Mouse (Mus musculus) midbrain, embryonic 14.5 days (tissue): Measurements from ENCODE around the gene Pcdh9. TPM values are rescaled to one million over a fixed set of nuclear protein-coding genes. Genes with fewer than 3 reads are reported as not detected.
A peak's percentile ranks its signal among the peaks of the same experiment; 100 is the strongest.

Experiments used
- ATAC-seq: fragments of 200-750 bp; cut with Nextera tagmentation; 2 replicates; pipeline ENCODE4 v1.8.0; 2017; ENCODE audit warnings: moderate number of reproducible peaks, moderate library complexity; ENCODE audit not compliant: low FRiP score, low TSS enrichment
- DNase-seq: peaks from one replicate; pipeline ENCODE4 v3.0.0-alpha.2; 2015
- H3K27ac ChIP-seq: fragments of 300-500 bp; sonication (generic); replicated peaks from 2 replicates; pipeline ENCODE4 v1.5.1; 2014; ENCODE audit warnings: mild to moderate bottlenecking, low read depth, low read length, moderate library complexity
- H3K27me3 ChIP-seq: fragments of 300-500 bp; sonication (generic); 2 replicates; pipeline ENCODE4 v1.6.1; 2014; ENCODE audit warnings: low read length, control low read depth, mixed read lengths; ENCODE audit not compliant: control insufficient read depth, insufficient read depth
- H3K36me3 ChIP-seq: fragments of 300-500 bp; sonication (generic); 2 replicates; pipeline ENCODE4 v1.6.1; 2014; ENCODE audit warnings: low read length, control low read depth; ENCODE audit not compliant: control insufficient read depth, insufficient read depth
- H3K4me1 ChIP-seq: fragments of 300-500 bp; sonication (generic); 2 replicates; pipeline ENCODE4 v1.6.1; 2014; ENCODE audit warnings: mild to moderate bottlenecking, antibody characterized with exemption, low read length, control low read depth; ENCODE audit not compliant: control insufficient read depth, insufficient read depth
- H3K4me2 ChIP-seq: fragments of 300-500 bp; sonication (generic); 2 replicates; pipeline ENCODE4 v1.6.1; 2014; ENCODE audit warnings: mild to moderate bottlenecking, low read length, moderate library complexity
- H3K4me3 ChIP-seq: fragments of 300-500 bp; sonication (generic); replicated peaks from 2 replicates; pipeline ENCODE4 v1.5.1; 2014; ENCODE audit warnings: low read depth, low read length
- H3K9ac ChIP-seq: fragments of 300-500 bp; sonication (generic); replicated peaks from 2 replicates; pipeline ENCODE4 v1.6.1; 2014; ENCODE audit warnings: mild to moderate bottlenecking, low read length, moderate library complexity
- H3K9me3 ChIP-seq: fragments of 300-500 bp; sonication (generic); 2 replicates; pipeline ENCODE4 v1.6.1; 2016; ENCODE audit warnings: low read length, control low read depth, mixed read lengths; ENCODE audit not compliant: control insufficient read depth
- WGBS: fragments of 180-500 bp; shearing (Covaris S2); extraction: QIAGEN DNeasy Blood & Tissue Kit; methylation state at CpG from one replicate; pipeline ENCODE4 v1.1.7; 2014; 5-methylcytosine and 5-hydroxymethylcytosine counted together
- polyA plus RNA-seq: library from polyadenylated mRNA; unstranded; fragments of >200 nt; fragmentation: Nextera tagmentation; extraction: Ambion mirVana; gene quantifications from 2 replicates; pipeline ENCODE4 v1.2.1, GENCODE M21; 2014

Gene Pcdh9
- polyA plus RNA-seq, 1 experiment from 2014 or later, result 131 TPM

GRCm38 (mm10) chr14:93437226-93437625, 453.3 kb downstream of the Pcdh9 start:
- WGBS, result 87% methylated on average over 1 of the region's 1 CpGs

GRCm38 (mm10) chr14:93416752-93417151, 473.7 kb downstream of the Pcdh9 start:
- 42% methylated on average over 3 of the region's 3 CpGs for WGBS
- H3K27ac ChIP-seq, result no peak overlapping the region
- H3K4me3 ChIP-seq, result no peak overlapping the region
- H3K9me3 ChIP-seq, result no peaks in the 10 kb centered on the region
- ATAC-seq, result no peak
- H3K4me1 ChIP-seq, result no peaks in the 10 kb centered on the region
- no peaks in the 10 kb centered on the region for H3K27me3 ChIP-seq
- H3K36me3 ChIP-seq, result no peaks in the 10 kb centered on the region
- no peak overlapping the region for H3K9ac ChIP-seq
- no peak overlapping the region for H3K4me2 ChIP-seq
- peak; percentile 75 for DNase-seq

More at GRCm38 (mm10) chr14:93437226-93437625, 453.3 kb downstream of the Pcdh9 start:
- H3K4me3 ChIP-seq, result no peak overlapping the region
- ATAC-seq, result no peak
- no peak for DNase-seq
- no peak overlapping the region for H3K9ac ChIP-seq
- H3K4me1 ChIP-seq, result no peaks in the 10 kb centered on the region
- H3K36me3 ChIP-seq, result no peaks in the 10 kb centered on the region
- H3K4me2 ChIP-seq, result no peak overlapping the region
- no peaks in the 10 kb centered on the region for H3K27me3 ChIP-seq
- H3K9me3 ChIP-seq, result no peaks in the 10 kb centered on the region
- H3K27ac ChIP-seq, result no peak overlapping the region

GRCm38 (mm10) chr14:93415496-93415895, 475.0 kb downstream of the Pcdh9 start:
- no peaks in the 10 kb centered on the region for H3K27me3 ChIP-seq
- H3K9ac ChIP-seq, result no peak overlapping the region
- no peaks in the 10 kb centered on the region for H3K4me1 ChIP-seq
- no peak overlapping the region for H3K4me3 ChIP-seq
- H3K4me2 ChIP-seq, result no peak overlapping the region
- H3K27ac ChIP-seq, result no peak overlapping the region
- no peak for DNase-seq
- ATAC-seq, result no peak
- no peaks in the 10 kb centered on the region for H3K9me3 ChIP-seq
- H3K36me3 ChIP-seq, result no peaks in the 10 kb centered on the region
- 89% methylated on average over 2 of the region's 2 CpGs for WGBS

GRCm38 (mm10) chr14:93409314-93409713, 481.2 kb downstream of the Pcdh9 start:
- WGBS, result 88% methylated on average over 1 of the region's 1 CpGs
- no peak overlapping the region for H3K4me2 ChIP-seq

GRCm38 (mm10) chr14:93407747-93408146, 482.7 kb downstream of the Pcdh9 start:
- WGBS, result 92% methylated on average over 5 of the region's 5 CpGs

More at GRCm38 (mm10) chr14:93409314-93409713, 481.2 kb downstream of the Pcdh9 start:
- H3K9ac ChIP-seq, result no peak overlapping the region
- no peaks in the 10 kb centered on the region for H3K9me3 ChIP-seq
- DNase-seq, result no peak
- no peak for ATAC-seq
- no peaks in the 10 kb centered on the region for H3K4me1 ChIP-seq
- no peak overlapping the region for H3K4me3 ChIP-seq
- no peaks in the 10 kb centered on the region for H3K27me3 ChIP-seq
- H3K36me3 ChIP-seq, result no peaks in the 10 kb centered on the region
- no peak overlapping the region for H3K27ac ChIP-seq

GRCm38 (mm10) chr14:93385090-93385489, 505.4 kb downstream of the Pcdh9 start:
- Histone ChIP-seq H3K4me2 (no peak overlapping the region), H3K27ac (no peak overlapping the region), H3K9me3 (no peaks in the 10 kb centered on the region), H3K9ac (no peak overlapping the region), H3K4me1 (no peaks in the 10 kb centered on the region), H3K4me3 (no peak overlapping the region), H3K27me3 (no peaks in the 10 kb centered on the region), H3K36me3 (no peaks in the 10 kb centered on the region)
- ATAC-seq, result no peak
- 84% methylated on average over 2 of the region's 2 CpGs for WGBS
- no peak for DNase-seq

More at GRCm38 (mm10) chr14:93407747-93408146, 482.7 kb downstream of the Pcdh9 start:
- Histone ChIP-seq H3K9ac (no peak overlapping the region), H3K4me2 (no peak overlapping the region), H3K4me3 (no peak overlapping the region), H3K27me3 (no peaks in the 10 kb centered on the region), H3K4me1 (no peaks in the 10 kb centered on the region), H3K9me3 (no peaks in the 10 kb centered on the region), H3K27ac (no peak overlapping the region), H3K36me3 (no peaks in the 10 kb centered on the region)
- ATAC-seq (no peak), DNase-seq (no peak)

- no peak overlapping the region for H3K27ac ChIP-seq
- no peak overlapping the region for H3K4me3 ChIP-seq
- no peaks in the 10 kb centered on the region for H3K27me3 ChIP-seq
- H3K9me3 ChIP-seq, result no peaks in the 10 kb centered on the region
- WGBS, result 37% methylated on average over 4 of the region's 4 CpGs
- no peak for ATAC-seq
- H3K4me1 ChIP-seq, result no peaks in the 10 kb centered on the region
- peak; percentile 75 for DNase-seq
- H3K9ac ChIP-seq, result no peak overlapping the region
- H3K36me3 ChIP-seq, result no peaks in the 10 kb centered on the region
- H3K4me2 ChIP-seq, result no peak overlapping the region
Measured at GRCm38 (mm10) chr14:93381163-93381562, 509.3 kb downstream of the Pcdh9 start.

GRCm38 (mm10) chr14:93380757-93381156, 509.7 kb downstream of the Pcdh9 start:
- 24% methylated on average over 1 of the region's 1 CpGs for WGBS
- ATAC-seq (no peak; the same call in 1 of the 2 replicates), DNase-seq (peak; percentile 52)
- Histone ChIP-seq H3K4me2 (no peak overlapping the region), H3K4me3 (no peak overlapping the region), H3K36me3 (no peaks in the 10 kb centered on the region), H3K27ac (no peak overlapping the region), H3K27me3 (no peaks in the 10 kb centered on the region), H3K9ac (no peak overlapping the region), H3K4me1 (no peaks in the 10 kb centered on the region), H3K9me3 (no peaks in the 10 kb centered on the region)

GRCm38 (mm10) chr14:93376159-93376558, 514.3 kb downstream of the Pcdh9 start:
- no peaks in the 10 kb centered on the region for H3K9me3 ChIP-seq
- no peak overlapping the region for H3K27ac ChIP-seq
- no peak for DNase-seq
- H3K4me3 ChIP-seq, result no peak overlapping the region
- no peaks in the 10 kb centered on the region for H3K36me3 ChIP-seq
- no peaks in the 10 kb centered on the region for H3K27me3 ChIP-seq
- H3K4me2 ChIP-seq, result no peak overlapping the region
- no peak overlapping the region for H3K9ac ChIP-seq
- 78% methylated on average over 4 of the region's 4 CpGs for WGBS
- H3K4me1 ChIP-seq, result no peaks in the 10 kb centered on the region
- no peak for ATAC-seq
